Mouse (Mus musculus): ENCODE measurements at regions not wholly inside any gene's neighbourhood (a gene's known extent, or its start where the extent isn't known, plus 50 kb on each side); places are given as distances from the start of the nearest gene placed in this dataset.

DNA sequence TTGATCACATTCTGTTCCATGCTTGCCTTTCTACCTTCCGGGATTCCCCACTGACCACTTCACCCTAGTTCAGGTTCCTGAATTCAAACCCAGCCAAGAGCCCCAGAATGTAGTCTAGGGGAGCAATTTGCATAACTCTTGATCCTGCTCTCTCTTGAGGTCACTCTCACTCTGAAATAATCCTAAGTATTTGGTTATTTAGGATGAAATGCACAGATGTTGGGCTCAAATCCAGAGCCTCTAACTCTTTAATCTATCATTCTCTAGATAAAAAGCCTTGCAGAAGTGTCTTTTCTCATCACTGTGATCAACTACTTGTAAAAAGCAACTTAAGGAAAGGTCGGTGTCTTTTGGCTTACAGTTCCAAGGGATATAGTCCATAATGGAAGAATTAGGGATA, 57.4 kb upstream of the Ccn6 start:
- H3K4me1 ChIP-seq (ENCODE audit: control insufficient read depth in 1 of 2, insufficient read depth in 2 of 2, low read length in 2 of 2): no peaks in the 10 kb centered on the region
- no peaks in the 10 kb centered on the region for H3K36me3 ChIP-seq (ENCODE audit: control insufficient read depth in 1 of 2, insufficient read depth in 2 of 2, low read length in 2 of 2)
- no peak overlapping the region for H3K4me3 ChIP-seq (ENCODE audit: control insufficient read depth in 1 of 2, insufficient read depth in 1 of 2, low read depth in 2 of 2, low read length in 2 of 2)
- no peak overlapping the region for H3K9ac ChIP-seq (ENCODE audit: control insufficient read depth, low read depth, low read length, poor library complexity, severe bottlenecking)
- H3K79me2 ChIP-seq (ENCODE audit: control insufficient read depth, insufficient read depth, low read length, poor library complexity): no peaks in the 10 kb centered on the region
- no peak for TF ChIP-seq MYC (IDR thresholded peaks at IDR 0.05; ENCODE audit: low read depth, low read length)
- no peak for TF ChIP-seq HCFC1 (IDR thresholded peaks at IDR 0.05; ENCODE audit: low read depth, low read length)
- no peak overlapping the region for H3K27ac ChIP-seq (ENCODE audit: control insufficient read depth, low read depth, low read length)
- no peak for DNase-seq (ENCODE audit: low read depth, low spot score)
- no peaks in the 10 kb centered on the region for H3K27me3 ChIP-seq (ENCODE audit: control insufficient read depth in 1 of 2, insufficient read depth in 2 of 2, low read length in 2 of 2)
- no peaks in the 10 kb centered on the region for H3K9me3 ChIP-seq (replicated peaks; ENCODE audit: insufficient read depth, low read length)

DNA sequence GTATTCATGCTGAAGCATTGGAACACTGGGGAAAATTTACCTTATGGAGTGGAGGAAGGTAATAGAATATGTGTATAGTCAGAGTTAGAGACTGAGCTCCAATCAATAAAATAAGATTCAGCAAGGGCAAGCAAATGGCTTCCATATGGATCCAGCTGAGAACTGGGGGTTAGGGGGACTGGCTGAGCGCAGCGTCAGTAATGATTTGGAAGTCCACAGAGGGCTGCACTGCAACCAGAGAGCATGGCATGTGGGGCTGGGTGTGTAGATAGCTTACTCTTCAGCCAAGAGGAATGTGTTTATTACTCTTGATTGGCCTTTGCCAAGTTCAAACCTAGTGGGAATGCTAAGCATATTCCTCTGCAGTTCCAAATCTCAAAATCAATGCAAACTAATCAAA, 55.8 kb upstream of the Ccn6 start:
- Histone ChIP-seq H3K79me2 (ENCODE audit: control insufficient read depth, insufficient read depth, low read length, poor library complexity) (no peaks in the 10 kb centered on the region), H3K36me3 (ENCODE audit: control insufficient read depth in 1 of 2, insufficient read depth in 2 of 2, low read length in 2 of 2) (no peaks in the 10 kb centered on the region), H3K4me1 (ENCODE audit: control insufficient read depth in 1 of 2, insufficient read depth in 2 of 2, low read length in 2 of 2) (no peaks in the 10 kb centered on the region), H3K9ac (ENCODE audit: control insufficient read depth, low read depth, low read length, poor library complexity, severe bottlenecking) (no peak overlapping the region), H3K27ac (ENCODE audit: control insufficient read depth, low read depth, low read length) (no peak overlapping the region), H3K27me3 (ENCODE audit: control insufficient read depth in 1 of 2, insufficient read depth in 2 of 2, low read length in 2 of 2) (no peaks in the 10 kb centered on the region), H3K9me3 (replicated peaks; ENCODE audit: insufficient read depth, low read length) (no peaks in the 10 kb centered on the region), H3K4me3 (ENCODE audit: control insufficient read depth in 1 of 2, insufficient read depth in 1 of 2, low read depth in 2 of 2, low read length in 2 of 2) (no peak overlapping the region)
- TF ChIP-seq MYC (IDR thresholded peaks at IDR 0.05; ENCODE audit: low read depth, low read length): no peak
- TF ChIP-seq ZC3H11A (IDR thresholded peaks at IDR 0.05; ENCODE audit: low read depth, low read length): no peak
- no peak for TF ChIP-seq ZNF384 (IDR thresholded peaks at IDR 0.05; ENCODE audit: low read depth, low read length)
- no peak for TF ChIP-seq ZMIZ1 (IDR thresholded peaks at IDR 0.05; ENCODE audit: low read depth, low read length)
- TF ChIP-seq ETS1 (IDR thresholded peaks at IDR 0.05; ENCODE audit: low read depth, low read length): no peak
- TF ChIP-seq ZKSCAN1 (IDR thresholded peaks at IDR 0.05; ENCODE audit: low read depth, low read length): no peak
- DNase-seq (ENCODE audit: low read depth, low spot score): no peak

DNA sequence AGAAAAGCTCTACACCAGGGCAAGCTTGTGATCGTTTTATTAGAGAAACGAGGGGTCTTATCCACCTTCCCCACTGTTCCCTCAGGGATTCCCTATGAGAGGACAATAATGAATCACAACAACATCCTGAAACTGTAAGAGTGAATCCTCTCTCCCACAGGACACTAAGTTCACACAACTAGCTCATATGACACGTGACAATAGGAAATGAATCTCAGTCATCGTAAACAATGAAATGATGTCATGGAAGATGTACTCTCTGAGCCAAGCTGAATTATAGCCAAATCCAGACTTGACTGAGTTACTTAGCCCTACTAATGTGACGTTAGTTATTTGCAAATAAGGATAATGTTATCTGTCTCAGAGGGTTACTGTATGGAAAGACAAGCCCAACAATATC, 54.6 kb upstream of the Ccn6 start:
- Histone ChIP-seq H3K79me2 (ENCODE audit: control insufficient read depth, insufficient read depth, low read length, poor library complexity) (no peaks in the 10 kb centered on the region), H3K9ac (ENCODE audit: control insufficient read depth, low read depth, low read length, poor library complexity, severe bottlenecking) (no peak overlapping the region), H3K27me3 (ENCODE audit: control insufficient read depth in 1 of 2, insufficient read depth in 2 of 2, low read length in 2 of 2) (no peaks in the 10 kb centered on the region), H3K27ac (ENCODE audit: control insufficient read depth, low read depth, low read length) (no peak overlapping the region), H3K9me3 (replicated peaks; ENCODE audit: insufficient read depth, low read length) (no peaks in the 10 kb centered on the region), H3K36me3 (ENCODE audit: control insufficient read depth in 1 of 2, insufficient read depth in 2 of 2, low read length in 2 of 2) (no peaks in the 10 kb centered on the region), H3K4me1 (ENCODE audit: control insufficient read depth in 1 of 2, insufficient read depth in 2 of 2, low read length in 2 of 2) (no peaks in the 10 kb centered on the region), H3K4me3 (ENCODE audit: control insufficient read depth in 1 of 2, insufficient read depth in 1 of 2, low read depth in 2 of 2, low read length in 2 of 2) (no peak overlapping the region)
- DNase-seq (ENCODE audit: low read depth, low spot score): no peak
- no peak for TF ChIP-seq USF2 (IDR thresholded peaks at IDR 0.05; ENCODE audit: borderline replicate concordance in 1 of 2, insufficient read depth in 1 of 2, low read depth in 1 of 2, low read length in 2 of 2)
- no peak for TF ChIP-seq MAX (IDR thresholded peaks at IDR 0.05; ENCODE audit: low read length)
- no peak for TF ChIP-seq ZMIZ1 (IDR thresholded peaks at IDR 0.05; ENCODE audit: low read depth, low read length)
- no peak for TF ChIP-seq MAFK (IDR thresholded peaks at IDR 0.05; ENCODE audit: borderline replicate concordance, low read depth, low read length)
- TF ChIP-seq POLR2AphosphoS2 (IDR thresholded peaks at IDR 0.05; ENCODE audit: low read length): no peak
- no peak for TF ChIP-seq ZC3H11A (IDR thresholded peaks at IDR 0.05; ENCODE audit: low read depth, low read length)
- no peak for TF ChIP-seq SMC3 (IDR thresholded peaks at IDR 0.05; ENCODE audit: low read depth, low read length)
- no peak for TF ChIP-seq RCOR1 (IDR thresholded peaks at IDR 0.05; ENCODE audit: low read depth, low read length)
- TF ChIP-seq ZNF384 (IDR thresholded peaks at IDR 0.05; ENCODE audit: low read depth, low read length): no peak
- no peak for TF ChIP-seq ETS1 (IDR thresholded peaks at IDR 0.05; ENCODE audit: low read depth, low read length)
- TF ChIP-seq POLR2A (IDR thresholded peaks at IDR 0.05; ENCODE audit: control insufficient read depth in 1 of 2, insufficient read depth in 1 of 2, low read depth in 1 of 2, low read length in 2 of 2, poor library complexity in 1 of 2): no peak
- no peak for TF ChIP-seq CTCF (IDR thresholded peaks at IDR 0.05 in 2 of 3, conservative IDR thresholded peaks at IDR 0.05 in 1 of 3; ENCODE audit: control insufficient read depth in 1 of 3, insufficient read depth in 1 of 3, low read depth in 2 of 3, low read length in 3 of 3, poor library complexity in 1 of 3, severe bottlenecking in 1 of 3)
- no peak for TF ChIP-seq TBP (IDR thresholded peaks at IDR 0.05; ENCODE audit: low read depth, low read length)
- TF ChIP-seq TAL1 (IDR thresholded peaks at IDR 0.05; ENCODE audit: low read length): no peak

Data from MEL (cell line).